Comparison of ENCODE assay signal across 8 mouse cellular contexts in genomic region chr17:12119675-12120074, GRCm38 (mm10). TPM values are rescaled to one million over a fixed set of nuclear protein-coding genes. Genes with fewer than 3 reads are reported as not detected.
DNase-seq lines count a peak whose midpoint lies in the region; ATAC-seq and TF ChIP-seq lines count a peak whose summit lies in the region.

No protein-coding gene starts in this region.

- H3K4me2 ChIP-seq in lung, embryonic 14.5 days, result peak overlapping the region; percentile 92

- peak overlapping the region; percentile 32; the same call in 1 of the 2 replicates for H3K27ac ChIP-seq in MEL (ENCODE audit: control insufficient read depth, low read depth, low read length)
- H3K27ac ChIP-seq in embryonic facial prominence, embryonic 10.5 days (replicated peaks), result peak overlapping the region; percentile 97
- peak overlapping the region; percentile 95 for H3K27ac ChIP-seq in lung, embryonic 14.5 days (ENCODE audit: low read depth)

- H3K4me3 ChIP-seq in MEL (ENCODE audit: control insufficient read depth in 1 of 2, insufficient read depth in 1 of 2, low read depth in 2 of 2, low read length in 2 of 2), result peak overlapping the region; percentile 64 to 71
- H3K4me3 ChIP-seq in embryonic facial prominence, embryonic 10.5 days, result peak overlapping the region; percentile 74
- H3K4me3 ChIP-seq in lung, embryonic 14.5 days (ENCODE audit: low read depth, low read length), result peak overlapping the region; percentile 56

- H3K27me3 ChIP-seq in MEL (ENCODE audit: control insufficient read depth in 1 of 2, insufficient read depth in 2 of 2, low read length in 2 of 2), result no peaks in the 10 kb centered on the region
- H3K27me3 ChIP-seq in embryonic facial prominence, embryonic 10.5 days (replicated peaks; ENCODE audit: low read depth, poor library complexity, severe bottlenecking), result no peaks in the 10 kb centered on the region
- no peaks in the 10 kb centered on the region for H3K27me3 ChIP-seq in lung, embryonic 14.5 days (ENCODE audit: insufficient read depth, low read length)

- H3K36me3 ChIP-seq in MEL (ENCODE audit: control insufficient read depth in 1 of 2, insufficient read depth in 2 of 2, low read length in 2 of 2), result peaks cover 0 to 11% of the 10 kb centered on the region in 2 experiments; a peak in 2 of 4 replicates
- peaks cover 17% of the 10 kb centered on the region for H3K36me3 ChIP-seq in embryonic facial prominence, embryonic 10.5 days (replicated peaks)
- H3K36me3 ChIP-seq in lung, embryonic 14.5 days (ENCODE audit: insufficient read depth), result peaks cover 6% of the 10 kb centered on the region; the same call in 1 of the 2 replicates

- H3K9me3 ChIP-seq in MEL (replicated peaks; ENCODE audit: insufficient read depth, low read length), result no peaks in the 10 kb centered on the region
- 0 out of 2 replicates have a peak, but pooled peaks cover 6% of the 10 kb centered on the region for H3K9me3 ChIP-seq in embryonic facial prominence, embryonic 10.5 days
- H3K9me3 ChIP-seq in lung, embryonic 14.5 days (ENCODE audit: low read depth, low read length), result no peaks in the 10 kb centered on the region

- TF ChIP-seq EP300 in MEL (IDR thresholded peaks at IDR 0.05; ENCODE audit: low read depth in 1 of 2, low read length in 2 of 2), result no peak

- no peak for TF ChIP-seq CTCF in MEL (IDR thresholded peaks at IDR 0.05 in 2 of 3, conservative IDR thresholded peaks at IDR 0.05 in 1 of 3; ENCODE audit: control insufficient read depth in 1 of 3, insufficient read depth in 1 of 3, low read depth in 2 of 3, low read length in 3 of 3, poor library complexity in 1 of 3, severe bottlenecking in 1 of 3)
- TF ChIP-seq CTCF in lung, embryonic 14.5 days (IDR thresholded peaks at IDR 0.05; ENCODE audit: low read depth), result no peak

- H3K4me1 ChIP-seq in MEL (ENCODE audit: control insufficient read depth in 1 of 2, insufficient read depth in 2 of 2, low read length in 2 of 2), result peaks cover 4 to 12% of the 10 kb centered on the region in 2 experiments
- H3K4me1 ChIP-seq in embryonic facial prominence, embryonic 10.5 days, result peaks cover 26% of the 10 kb centered on the region
- H3K4me1 ChIP-seq in lung, embryonic 14.5 days (ENCODE audit: insufficient read depth), result no peaks in the 10 kb centered on the region

- peak overlapping the region; percentile 60 for H3K9ac ChIP-seq in MEL (ENCODE audit: control insufficient read depth, low read depth, low read length, poor library complexity, severe bottlenecking)
- H3K9ac ChIP-seq in lung, embryonic 14.5 days, result peak overlapping the region; percentile 65

- H3K79me2 ChIP-seq in MEL (ENCODE audit: control insufficient read depth, insufficient read depth, low read length, poor library complexity), result no peaks in the 10 kb centered on the region; the same call in 1 of the 2 replicates

- WGBS in embryonic facial prominence, embryonic 10.5 days, result under 1% methylated on average over 12 of the region's 12 CpGs
- WGBS in lung, embryonic 14.5 days, result 1% methylated on average over 12 of the region's 12 CpGs

- intact Hi-C loops in heart, postnatal 10 days (cut with DNase I), result loop anchor here (5.0 kb wide), 1 partner anchor 82 kb away; no protein-coding TSS in a partner anchor

- peak; percentile 72 for DNase-seq in CD4-positive helper T cell, adult 2 months (ENCODE audit: low read depth, low spot score)
- peak; percentile 69 for DNase-seq in MEL (ENCODE audit: low read depth, low spot score)
- DNase-seq in embryonic facial prominence, embryonic 10.5 days (ENCODE audit: low spot score), result peak; percentile 76
- peak; percentile 21 to 52 for DNase-seq in heart, postnatal 10 days
- peak; percentile 68 to 78 for DNase-seq in kidney, postnatal 4 days
- peak; percentile 79 for DNase-seq in lung, embryonic 14.5 days
- peak; percentile 49 for DNase-seq in right cerebral cortex, adult 18-20 months
- DNase-seq in c-Kit-positive CD71-positive TER-119-positive erythroid progenitor cells, embryonic 14.5 days (ENCODE audit: low spot score), result no peak

- no peak for TF ChIP-seq POLR2A in MEL (IDR thresholded peaks at IDR 0.05; ENCODE audit: control insufficient read depth in 1 of 2, insufficient read depth in 1 of 2, low read depth in 1 of 2, low read length in 2 of 2, poor library complexity in 1 of 2)

- no peak for TF ChIP-seq RAD21 in MEL (IDR thresholded peaks at IDR 0.05; ENCODE audit: low read depth, low read length)

- peak; percentile 44; the same call in 1 of the 2 replicates for ATAC-seq in lung, embryonic 14.5 days (ENCODE audit: insufficient read depth)

TF ChIP-seq in MEL, 35 proteins besides CTCF, POLR2A, EP300 and RAD21:
- TF ChIP-seq BHLHE40 (IDR thresholded peaks at IDR 0.05; ENCODE audit: borderline replicate concordance, low read depth, low read length) (0 out of 2 replicates have a peak, but pooled peaks have one; percentile 39), GABPA (IDR thresholded peaks at IDR 0.05; ENCODE audit: low read depth, low read length) (no peak), HCFC1 (IDR thresholded peaks at IDR 0.05; ENCODE audit: low read depth, low read length) (0 out of 2 replicates have a peak, but pooled peaks have one; percentile 51), MAX (IDR thresholded peaks at IDR 0.05; ENCODE audit: low read length) (no peak), SIN3A (IDR thresholded peaks at IDR 0.05; ENCODE audit: low read length) (peak; percentile 70; the same call in 1 of the 2 replicates), POLR2AphosphoS2 (IDR thresholded peaks at IDR 0.05; ENCODE audit: low read length) (no peak), TBP (IDR thresholded peaks at IDR 0.05; ENCODE audit: low read depth, low read length) (no peak), MXI1 (IDR thresholded peaks at IDR 0.05; ENCODE audit: low read depth, low read length) (peak; percentile 62), SMC3 (IDR thresholded peaks at IDR 0.05; ENCODE audit: low read depth, low read length) (no peak), CHD2 (IDR thresholded peaks at IDR 0.05; ENCODE audit: low read length) (peak; percentile 48)

RNA-seq across cellular contexts. Expression of gene Agpat4, which starts 1.2 kb away (rescaled TPM):
- total RNA-seq in MEL (2012; rRNA removed), result 3.3 and 4.8 TPM in 2 replicates
- 1 to 10 TPM in 1 of 2 experiments, not detected in 1; 9.3 TPM for polyA plus RNA-seq in MEL (2012; ENCODE audit: insufficient read depth in 1 of 2, insufficient read length in 2 of 2, low read depth in 1 of 2, low replicate concordance in 2 of 2, missing spikeins in 1 of 2)
- 39.4 and 41.3 TPM in 2 replicates for polyA plus RNA-seq in embryonic facial prominence, embryonic 10.5 days (2016; fragmentation: Nextera tagmentation; extraction: Ambion mirVana)
- 10 to 100 TPM in 1 of 2 experiments, 1 to 10 TPM in 1; 8.4 to 10.2 TPM for total RNA-seq in heart, postnatal 10 days (2021)
- polyA plus RNA-seq in lung, embryonic 14.5 days (2014; fragmentation: Nextera tagmentation; extraction: Ambion mirVana), result 27.4 and 28.2 TPM in 2 replicates

Comparison
In these comparisons a context has a peak if more than half of its experiments do, and no peak if none do; other contexts are left out.
1. H3K27ac ChIP-seq: peak in every context shown above with its lines; median percentile 97 in embryonic facial prominence, embryonic 10.5 days; 95 in lung, embryonic 14.5 days; 32 in MEL.